Mouse (Mus musculus) bone marrow macrophage, adult 2 months (primary cell): ENCODE measurements around the gene Smok2b. TPM values are rescaled to one million over a fixed set of nuclear protein-coding genes. Genes with fewer than 3 reads are reported as not detected.
"Not testable (repeated sequence)": the region's sequence is repeated elsewhere in the genome, so short reads cannot be mapped to it uniquely, and the experiment has no call there.

ENCODE experiments used
- H3K27ac ChIP-seq: 2 replicates; pipeline ENCODE4 v1.5.1; 2012; ENCODE audit warnings: low read depth, low read length; ENCODE audit not compliant: insufficient read depth
- H3K4me1 ChIP-seq: 2 replicates; pipeline ENCODE4 v1.6.1; 2012; ENCODE audit warnings: low read length; ENCODE audit not compliant: control insufficient read depth, insufficient read depth
- H3K4me3 ChIP-seq: 2 replicates; pipeline ENCODE4 v1.5.1; 2012; ENCODE audit warnings: mild to moderate bottlenecking, low read length, moderate library complexity; ENCODE audit not compliant: insufficient read depth
- polyA plus RNA-seq: library from polyadenylated mRNA; stranded (reverse); fragments of >200 nt; gene quantifications from 2 replicates; pipeline ENCODE4 v1.2.4, GENCODE M21; 2012; ENCODE audit not compliant: missing spikeins, insufficient read depth, insufficient read length

The Smok2b gene
- polyA plus RNA-seq = not detected in 2 replicates

DNA sequence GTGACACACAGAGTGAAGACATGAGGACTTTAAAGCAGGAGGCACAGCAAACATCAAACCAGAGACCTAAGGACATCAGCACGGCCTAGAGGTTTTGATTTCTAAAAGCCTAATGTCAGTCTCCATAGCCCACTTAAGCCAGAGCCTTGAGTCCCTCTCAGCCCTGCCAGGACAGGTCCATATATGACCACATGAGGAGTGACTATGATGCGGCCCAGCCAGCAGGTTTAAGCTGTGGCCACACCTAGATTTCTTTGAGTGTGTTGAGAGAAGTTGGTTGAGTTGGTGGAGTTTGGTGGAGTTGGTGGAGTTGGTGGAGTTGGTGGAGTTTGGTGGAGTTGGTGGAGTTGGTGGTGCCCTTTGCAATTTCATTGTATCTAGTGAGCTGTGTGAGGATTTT, at the start of gene Smok2b:
TSS of gene Smok2b (plus strand) at position 301 of the 400 bp plus-strand sequence.
- H3K4me1 ChIP-seq, H3K27ac ChIP-seq, H3K4me3 ChIP-seq: not testable (repeated sequence)

DNA sequence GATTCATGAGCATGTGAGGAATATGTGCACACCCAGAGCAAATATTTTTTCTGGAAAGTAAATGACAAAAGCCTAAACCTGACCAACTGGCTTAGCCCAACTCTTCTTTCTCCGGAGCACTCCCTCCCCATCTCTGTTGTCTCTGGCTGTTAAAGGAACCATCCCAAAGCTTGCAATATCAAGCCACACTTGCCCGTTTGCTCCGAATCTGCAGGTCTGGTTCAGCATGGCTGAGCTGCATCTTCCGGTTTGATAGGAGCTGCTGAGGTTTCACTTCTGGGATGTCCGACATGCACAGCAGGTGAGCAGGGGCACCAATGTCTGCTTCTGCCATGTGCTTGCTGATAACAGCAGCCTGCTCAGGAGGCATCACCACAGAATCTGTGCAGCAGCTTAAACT, 49.6 kb upstream of the Smok2b start:
- not testable (repeated sequence) for H3K4me1 ChIP-seq, H3K4me3 ChIP-seq, H3K27ac ChIP-seq

DNA sequence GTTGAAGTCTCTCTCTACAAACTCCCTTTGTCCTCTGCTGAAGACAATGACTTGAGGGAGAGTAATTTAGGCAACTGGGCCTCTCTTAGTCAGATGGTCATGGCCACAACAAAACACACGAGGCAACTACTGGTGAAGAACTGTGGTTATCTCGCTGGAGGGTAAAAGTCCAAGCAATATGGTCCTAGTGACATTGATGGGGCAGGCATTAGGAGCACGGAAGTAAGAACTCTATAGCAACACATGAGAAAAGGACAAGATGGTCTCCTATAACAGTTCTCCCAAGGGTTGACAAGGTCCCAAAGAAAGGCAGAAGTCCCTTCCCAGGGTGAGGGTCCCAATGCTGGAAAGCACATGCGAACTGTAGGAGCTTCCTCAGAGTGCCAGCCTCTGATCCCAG, 47.3 kb upstream of the Smok2b start:
- not testable (repeated sequence) for H3K27ac ChIP-seq, H3K4me1 ChIP-seq

DNA sequence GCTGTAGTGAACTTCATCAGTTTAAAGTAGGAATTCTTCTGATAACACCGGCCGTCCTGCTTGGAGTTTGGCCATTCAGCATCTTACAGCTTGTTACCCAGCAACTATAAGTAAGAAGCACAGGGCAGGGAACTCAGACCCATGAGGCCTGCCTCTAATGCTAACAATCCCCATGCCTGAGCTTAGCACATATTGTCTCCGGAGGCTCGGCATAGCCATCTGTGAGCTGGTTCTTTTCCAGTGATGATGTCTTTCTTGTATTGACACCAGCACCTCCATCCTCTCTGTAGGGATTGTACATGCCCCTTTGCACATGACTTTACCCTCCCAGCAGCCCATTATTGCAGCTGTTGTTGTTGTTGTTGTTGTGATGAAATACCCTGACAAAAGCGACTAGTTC, 45.5 kb upstream of the Smok2b start:
- H3K27ac ChIP-seq, H3K4me3 ChIP-seq, H3K4me1 ChIP-seq: not testable (repeated sequence)

More for the DNA sequence above, 47.3 kb upstream of the Smok2b start:
- H3K4me3 ChIP-seq = not testable (repeated sequence)

DNA sequence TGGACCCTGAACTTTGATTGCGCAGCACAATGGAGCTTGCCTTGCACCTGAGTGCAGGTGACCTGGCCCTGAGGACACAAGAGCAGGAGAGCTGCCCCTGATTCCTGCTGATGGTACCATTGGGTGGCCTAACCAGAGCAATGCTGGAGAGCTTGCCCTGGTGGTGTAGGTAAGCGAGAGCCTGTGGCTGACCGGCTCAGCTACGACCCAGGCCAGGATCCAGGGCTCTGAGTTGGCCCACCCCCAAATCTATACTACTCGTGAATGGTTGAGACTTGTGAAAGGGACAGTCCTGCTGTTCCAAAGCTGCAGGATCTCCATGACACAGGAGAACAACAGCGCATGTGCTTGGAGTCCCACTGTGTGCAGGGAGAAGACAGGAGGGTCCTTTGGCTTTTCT, 43.5 kb upstream of the Smok2b start:
- not testable (repeated sequence) for H3K4me1 ChIP-seq, H3K4me3 ChIP-seq, H3K27ac ChIP-seq

DNA sequence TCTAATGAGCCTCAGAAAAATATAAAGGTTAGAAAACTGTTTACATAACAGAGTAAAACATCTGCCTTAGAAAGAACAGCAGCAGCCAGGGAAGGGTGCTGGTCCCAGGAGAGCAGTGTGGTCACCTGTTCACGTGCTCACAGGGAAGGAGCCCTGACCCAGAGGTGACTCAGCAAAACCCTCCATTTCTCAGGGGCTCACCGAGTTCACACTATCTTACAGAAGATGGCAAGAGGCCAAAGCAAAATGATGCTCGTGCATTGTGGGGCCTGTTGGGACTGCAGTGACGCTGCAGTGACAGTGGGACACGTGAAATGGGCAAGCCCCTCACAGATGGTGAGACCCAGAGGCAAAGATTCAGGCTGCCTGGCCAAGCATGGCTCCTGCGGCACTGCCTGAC, 42.4 kb upstream of the Smok2b start:
- not testable (repeated sequence) for H3K4me1 ChIP-seq, H3K27ac ChIP-seq, H3K4me3 ChIP-seq

DNA sequence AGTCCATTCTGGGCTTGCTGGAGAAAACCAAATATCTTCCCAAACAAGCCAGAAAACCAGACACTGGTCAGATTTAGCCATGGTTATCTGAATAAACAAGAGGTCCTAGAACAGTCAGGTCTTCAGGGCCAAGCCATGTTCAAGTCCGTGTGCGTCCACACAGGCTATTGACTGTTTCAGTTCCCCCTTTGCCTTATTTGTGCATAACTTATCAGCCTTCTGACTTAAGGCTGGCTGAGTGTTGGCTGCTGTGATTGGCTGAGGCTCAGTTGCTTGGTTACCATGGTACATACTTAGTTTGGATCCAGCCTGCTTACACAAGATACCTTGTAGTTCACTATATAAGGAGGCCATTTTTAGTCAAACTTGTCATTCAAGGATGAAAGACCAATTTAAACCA, 41.2 kb upstream of the Smok2b start:
- not testable (repeated sequence) for H3K4me1 ChIP-seq, H3K27ac ChIP-seq, H3K4me3 ChIP-seq

DNA sequence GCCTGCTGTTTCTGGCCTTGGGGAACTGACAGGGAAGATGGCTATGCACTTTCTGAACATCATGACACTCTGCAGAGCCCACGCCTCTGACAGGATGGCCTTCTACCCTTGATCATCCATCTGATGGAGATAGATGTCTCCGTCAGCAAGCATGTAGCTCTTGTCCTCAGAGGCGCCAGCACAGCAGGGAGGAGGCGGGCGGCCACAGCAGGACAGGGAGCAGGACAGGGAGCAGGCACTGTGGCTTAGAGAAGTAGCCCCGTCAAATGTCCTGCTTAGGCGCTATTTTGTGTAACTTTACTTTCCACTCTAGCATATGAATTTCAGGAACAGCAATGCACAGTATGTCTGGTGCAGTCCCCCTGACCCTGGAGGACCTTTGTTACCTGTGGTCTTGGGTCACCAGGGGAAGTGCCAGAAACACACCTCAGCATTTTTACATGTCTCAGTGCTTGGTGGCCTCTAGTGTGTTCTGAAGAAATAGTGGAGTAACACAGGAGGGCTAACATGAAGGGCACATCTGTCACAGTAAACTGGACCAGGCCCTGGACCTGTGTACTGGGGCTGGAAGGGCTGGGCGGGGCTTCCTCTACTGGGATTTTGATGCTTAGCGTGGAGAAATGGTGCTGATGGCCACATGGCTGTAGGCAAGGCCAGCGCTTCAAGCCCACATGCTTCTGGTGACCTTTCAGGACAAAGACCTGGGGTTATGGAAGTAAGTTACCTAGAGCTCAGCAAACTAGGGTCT, 39.0 kb upstream of the Smok2b start:
- not testable (repeated sequence) for H3K27ac ChIP-seq, H3K4me3 ChIP-seq, H3K4me1 ChIP-seq

DNA sequence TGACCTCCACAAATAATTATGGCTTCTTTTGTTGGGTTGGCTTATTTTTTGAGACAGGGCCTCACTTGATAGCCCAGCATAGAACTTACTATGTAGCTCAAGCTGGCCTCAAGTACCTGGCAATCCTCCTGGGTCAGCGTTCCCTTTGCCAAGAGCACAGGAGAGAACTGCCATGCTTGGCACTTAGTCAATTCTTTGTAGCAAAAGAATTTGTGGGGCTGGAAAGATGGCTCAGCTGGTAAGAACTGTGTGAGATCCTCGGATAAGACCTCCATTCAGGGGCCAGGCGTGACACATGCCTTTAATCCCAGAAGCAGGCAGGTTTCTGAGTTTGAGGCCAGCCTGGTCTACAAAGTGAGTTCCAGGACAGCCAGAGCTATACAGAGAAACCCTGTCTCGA, 33.6 kb upstream of the Smok2b start:
- H3K4me3 ChIP-seq, H3K4me1 ChIP-seq, H3K27ac ChIP-seq: not testable (repeated sequence)

DNA sequence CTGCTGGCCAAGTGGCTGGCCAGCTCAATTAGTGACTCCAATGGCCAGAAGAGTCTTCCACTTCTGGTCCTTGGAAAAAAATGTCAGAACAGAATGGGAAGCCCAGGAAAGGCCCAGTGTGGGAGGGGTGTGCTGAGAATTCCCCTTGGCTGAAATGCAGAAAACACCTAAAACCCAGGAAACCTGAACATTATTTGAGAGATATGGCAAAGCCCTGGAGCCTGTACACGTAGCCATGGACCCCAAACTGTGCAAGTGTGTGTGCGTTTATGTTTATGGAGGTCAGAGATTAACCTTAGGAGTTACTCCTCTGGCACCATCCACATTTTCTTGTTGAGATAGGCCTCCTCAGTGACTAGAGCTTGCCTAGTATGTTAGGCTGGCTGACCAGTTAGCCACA, 31.2 kb upstream of the Smok2b start:
- H3K27ac ChIP-seq, H3K4me1 ChIP-seq, H3K4me3 ChIP-seq: not testable (repeated sequence)

DNA sequence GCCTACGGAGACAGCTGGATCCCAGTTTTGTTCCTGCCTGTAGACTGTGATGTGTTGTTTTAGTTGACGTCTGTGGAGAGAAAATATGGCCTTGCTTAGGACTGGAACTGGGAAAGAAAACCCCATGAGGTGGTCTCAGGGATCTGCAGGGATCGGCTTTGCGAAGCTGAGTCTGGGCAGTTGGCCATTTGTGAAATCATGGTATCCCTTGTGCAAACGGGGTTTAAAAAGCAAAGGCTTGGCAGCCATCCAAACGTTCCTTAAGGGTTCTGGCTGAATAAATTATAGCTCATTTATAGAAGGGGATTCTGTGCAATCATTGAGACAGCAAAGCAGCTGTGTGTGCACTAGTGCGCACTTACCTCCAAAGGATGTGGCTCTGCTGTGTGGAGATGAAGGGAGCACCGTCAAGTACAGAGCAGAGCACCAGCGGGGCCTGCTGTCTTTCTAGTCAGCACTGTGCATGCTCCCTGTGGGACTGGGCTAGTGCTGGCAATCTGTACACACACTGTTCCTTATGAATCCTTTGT, 30.1 kb upstream of the Smok2b start:
- not testable (repeated sequence) for H3K4me3 ChIP-seq, H3K27ac ChIP-seq, H3K4me1 ChIP-seq

DNA sequence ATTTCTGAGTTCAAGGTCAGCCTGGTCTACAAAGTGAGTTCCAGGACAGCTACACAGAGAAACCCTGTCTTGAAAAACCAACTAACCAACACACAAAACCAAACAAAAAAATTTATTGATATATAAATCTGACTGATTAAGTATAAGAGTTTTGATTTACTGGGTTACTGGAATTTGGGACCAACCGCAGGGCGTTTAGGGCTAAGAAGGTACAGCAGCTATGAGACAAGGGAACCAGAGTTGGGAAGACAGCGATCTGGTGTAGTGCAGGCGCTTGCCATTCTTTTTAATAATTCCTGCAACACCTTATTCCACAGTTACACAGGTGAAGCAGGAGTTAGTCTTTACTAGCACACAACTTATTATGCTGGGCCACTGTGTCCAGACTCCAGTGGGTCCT, 28.5 kb upstream of the Smok2b start:
- H3K4me3 ChIP-seq, H3K4me1 ChIP-seq, H3K27ac ChIP-seq: not testable (repeated sequence)

DNA sequence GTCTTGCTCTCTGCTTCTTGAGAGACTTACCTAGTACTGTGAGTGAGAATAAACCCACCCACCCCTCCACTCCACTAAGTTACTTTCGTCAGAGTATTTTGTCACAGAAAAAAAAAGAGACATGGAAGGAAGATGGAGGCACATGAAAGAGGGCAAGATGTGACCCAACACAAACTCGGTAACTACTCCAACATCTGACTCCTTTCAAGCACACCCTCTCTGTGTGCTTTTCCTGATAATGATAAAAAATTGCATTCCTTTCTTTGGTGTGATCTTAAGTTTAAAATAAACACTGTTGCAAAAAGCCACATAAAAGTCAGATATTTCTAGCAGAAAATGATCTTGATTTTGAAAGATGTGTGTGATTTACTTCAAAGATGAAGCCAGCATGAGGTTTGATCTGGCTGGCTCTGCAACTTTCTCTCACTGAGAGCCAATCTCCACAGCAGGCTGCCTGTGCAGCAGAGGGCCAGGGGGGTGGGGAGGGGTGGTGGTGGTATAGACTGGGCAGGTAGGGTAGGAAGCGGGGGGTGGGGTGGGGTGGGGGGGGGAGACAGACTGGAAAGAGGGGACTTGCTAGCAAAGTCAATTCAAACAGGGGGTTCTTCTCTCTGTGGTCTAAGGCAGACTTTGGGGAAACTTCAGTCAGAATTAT, 27.5 kb upstream of the Smok2b start:
- H3K4me3 ChIP-seq, H3K4me1 ChIP-seq, H3K27ac ChIP-seq: not testable (repeated sequence)

DNA sequence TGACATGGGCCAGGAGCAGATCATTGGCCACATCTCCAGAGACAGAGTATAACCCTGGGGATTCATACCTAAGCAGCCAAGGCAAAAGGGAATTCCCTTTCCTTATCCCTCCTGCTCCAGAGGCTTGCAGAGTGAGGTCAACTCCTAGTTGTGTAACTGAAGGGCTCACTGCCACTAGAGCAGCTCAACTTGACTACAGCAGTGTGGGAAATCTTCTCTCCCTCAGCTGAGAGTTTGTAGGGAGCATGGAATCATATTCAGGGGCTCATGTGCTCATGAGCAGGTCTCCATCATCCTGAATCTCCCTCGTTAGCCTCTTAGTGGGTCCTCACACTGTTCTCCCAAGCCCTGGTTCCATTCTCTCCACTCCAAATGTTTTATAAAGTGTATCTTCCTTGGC, 24.8 kb upstream of the Smok2b start:
- not testable (repeated sequence) for H3K4me3 ChIP-seq

More for the DNA sequence above, 24.8 kb upstream of the Smok2b start:
- H3K27ac ChIP-seq, H3K4me1 ChIP-seq: not testable (repeated sequence)
